Mouse (Mus musculus) heart, postnatal 0 days (tissue): Measurements from ENCODE around the gene Fbxo47.

Source experiments
- CTCF ChIP-seq: IDR thresholded peaks from 2 replicates; pipeline ENCODE4 v1.5.1; 2016; ENCODE audit warnings: antibody characterized with exemption, control low read depth, low read depth
- EP300 ChIP-seq: IDR thresholded peaks from 2 replicates; pipeline ENCODE4 v1.6.1; 2016; ENCODE audit warnings: antibody characterized with exemption, low read depth

GRCm38 (mm10) chr11:97825295-97825694 is 58.7 kb downstream of the Fbxo47 start:
- TF ChIP-seq CTCF, result no peak
- no peak for TF ChIP-seq EP300
